Mouse (Mus musculus) retina, postnatal 7 days (tissue): Measurements from ENCODE around the gene Git2.

Experiments
- DNase-seq: peaks from one replicate; pipeline ENCODE4 v3.0.0-alpha.2; 2012; ENCODE audit warnings: low read depth, low spot score

Gene Git2

DNA sequence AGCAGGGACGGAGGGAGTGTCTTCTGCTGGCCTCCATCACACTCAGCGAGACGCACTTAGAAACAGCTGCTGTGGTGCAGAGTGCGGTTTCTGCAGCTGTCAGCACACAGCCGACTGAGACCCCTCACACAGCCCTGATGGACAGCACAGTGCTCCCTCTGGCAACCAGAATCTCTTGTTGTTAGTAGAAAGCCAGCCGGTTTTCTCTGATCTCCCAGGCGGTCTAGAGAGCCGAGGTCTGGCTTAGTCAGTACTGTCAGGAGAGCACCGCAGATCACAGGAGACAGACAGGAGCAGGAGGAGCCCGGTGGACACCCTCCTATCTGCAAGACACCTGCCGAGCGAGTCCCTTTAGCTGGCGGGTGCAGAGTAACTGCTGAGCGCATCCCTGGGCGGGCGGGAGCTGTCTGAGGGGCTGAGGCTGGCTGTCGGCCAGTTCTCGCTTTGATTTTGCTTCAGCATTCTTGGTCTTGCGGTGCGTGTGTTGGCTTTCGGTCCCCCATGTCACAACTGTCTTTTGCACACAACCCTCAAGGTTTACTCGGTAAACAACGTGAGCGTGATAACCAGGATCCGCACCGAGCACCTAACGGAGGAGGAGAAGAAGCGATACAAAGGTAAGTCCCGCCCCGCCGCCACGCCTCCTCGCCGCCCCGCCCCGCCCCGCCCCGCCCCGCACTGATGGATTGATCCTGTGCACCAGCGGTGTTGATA, 21.1 kb upstream of the Git2 start:
- DNase-seq, result no peak

DNA sequence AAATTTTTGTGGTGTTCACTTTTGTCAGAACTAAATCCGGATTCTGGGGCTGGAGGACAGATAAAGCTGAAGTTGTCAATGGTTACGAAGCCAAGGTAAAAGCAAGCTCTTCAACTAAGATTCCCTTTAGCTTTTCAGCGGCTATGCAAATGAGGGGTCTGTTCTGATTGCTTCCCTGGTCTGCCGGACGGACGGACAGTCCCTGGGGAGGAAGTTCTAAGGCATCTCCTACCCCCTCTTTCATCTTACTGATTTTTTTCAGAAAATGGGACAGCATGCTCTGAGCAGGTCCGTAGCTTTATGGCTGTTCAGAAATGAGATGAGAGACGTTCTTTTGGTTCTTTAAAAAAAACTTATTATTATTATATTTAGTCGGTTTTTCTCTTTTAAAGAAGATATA, 20.3 kb upstream of the Git2 start:
- DNase-seq, result no peak

- no peak for DNase-seq
Measured at GRCm38 (mm10) chr5:114795231-114795630, 19.9 kb upstream of the Git2 start.

DNA sequence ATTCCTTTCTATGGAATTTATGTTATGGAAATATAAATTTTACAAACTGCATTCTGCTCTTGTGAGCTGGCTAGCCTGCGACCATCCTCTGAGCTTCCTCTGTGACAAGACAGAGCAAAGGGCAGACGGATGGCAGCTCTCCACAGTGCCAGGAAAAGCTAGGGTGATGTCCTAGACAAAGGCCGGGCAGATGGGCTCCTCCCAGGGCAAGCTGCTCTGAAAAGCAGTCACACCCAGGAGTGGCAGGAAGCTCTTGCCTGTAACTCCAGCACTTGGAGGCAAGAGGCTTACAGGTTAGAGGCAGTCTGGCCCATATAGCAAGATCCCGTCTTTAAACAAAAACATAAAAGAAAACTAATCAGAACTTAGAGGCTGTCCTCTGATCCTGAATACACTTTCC, 19.3 kb upstream of the Git2 start:
- DNase-seq, result no peak

GRCm38 (mm10) chr5:114793317-114793716, 18.0 kb upstream of the Git2 start:
- no peak for DNase-seq

GRCm38 (mm10) chr5:114785196-114785595, 9.9 kb upstream of the Git2 start:
- DNase-seq, result no peak

- no peak for DNase-seq
Measured at GRCm38 (mm10) chr5:114784622-114785165, 9.4 kb upstream of the Git2 start.

DNA sequence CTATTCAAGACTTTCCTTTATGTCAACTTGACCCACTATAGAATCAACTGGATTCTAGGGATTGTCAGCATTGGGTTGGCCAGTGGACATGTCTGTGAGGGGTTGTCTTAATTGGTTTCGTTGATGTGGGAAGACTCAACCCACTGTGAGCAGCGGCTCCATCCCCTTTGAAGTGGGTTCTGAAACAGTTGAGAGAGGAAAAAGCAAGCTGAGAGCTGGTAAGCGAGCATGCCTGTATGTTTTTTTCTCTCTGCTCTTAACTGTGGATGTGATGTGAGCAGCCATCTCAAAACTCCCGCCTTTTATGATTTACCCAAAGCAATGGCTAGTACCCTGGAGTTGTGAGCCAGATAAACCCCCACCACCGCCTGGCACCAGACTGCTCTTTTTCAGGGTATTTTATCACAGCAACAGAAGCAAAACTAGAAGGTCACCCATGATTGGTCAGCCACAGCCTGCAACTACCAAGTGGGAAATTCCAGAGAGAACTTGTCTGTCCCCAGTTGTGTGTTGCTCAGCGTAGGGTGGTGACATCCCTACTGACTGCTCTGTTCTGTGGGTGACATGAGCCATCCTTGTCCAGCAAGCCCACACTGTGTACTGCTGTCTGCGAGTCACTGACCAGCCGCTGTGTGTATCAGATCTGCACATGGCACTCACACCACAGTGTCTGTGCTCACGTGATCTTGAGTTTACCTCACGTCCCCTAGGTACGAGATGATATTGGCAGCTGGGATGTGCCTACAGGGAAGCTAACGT, 8.3 kb upstream of the Git2 start:
- no peak for DNase-seq

DNA sequence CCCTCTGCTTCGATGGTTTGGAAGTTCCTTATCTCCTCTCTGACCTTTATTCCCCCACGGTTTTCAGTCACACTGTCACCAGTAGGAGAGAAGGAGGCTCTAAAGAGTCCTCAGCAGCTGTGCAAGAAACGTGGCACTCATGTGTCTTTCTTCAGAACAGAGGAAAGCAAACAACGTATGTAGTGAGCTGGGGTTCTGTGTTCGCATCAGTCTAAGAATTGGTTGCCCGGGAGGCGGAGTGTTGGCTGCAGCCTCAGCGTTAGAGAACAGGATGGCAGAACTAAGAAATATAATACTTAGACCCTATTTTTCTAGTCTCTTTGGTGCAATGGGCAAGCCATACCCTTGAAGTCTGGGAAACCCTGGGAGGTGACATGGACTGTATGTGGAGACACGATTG, 7.7 kb upstream of the Git2 start:
- no peak for DNase-seq

- no peak for DNase-seq
Measured at GRCm38 (mm10) chr5:114780912-114781311, 5.6 kb upstream of the Git2 start.

DNA sequence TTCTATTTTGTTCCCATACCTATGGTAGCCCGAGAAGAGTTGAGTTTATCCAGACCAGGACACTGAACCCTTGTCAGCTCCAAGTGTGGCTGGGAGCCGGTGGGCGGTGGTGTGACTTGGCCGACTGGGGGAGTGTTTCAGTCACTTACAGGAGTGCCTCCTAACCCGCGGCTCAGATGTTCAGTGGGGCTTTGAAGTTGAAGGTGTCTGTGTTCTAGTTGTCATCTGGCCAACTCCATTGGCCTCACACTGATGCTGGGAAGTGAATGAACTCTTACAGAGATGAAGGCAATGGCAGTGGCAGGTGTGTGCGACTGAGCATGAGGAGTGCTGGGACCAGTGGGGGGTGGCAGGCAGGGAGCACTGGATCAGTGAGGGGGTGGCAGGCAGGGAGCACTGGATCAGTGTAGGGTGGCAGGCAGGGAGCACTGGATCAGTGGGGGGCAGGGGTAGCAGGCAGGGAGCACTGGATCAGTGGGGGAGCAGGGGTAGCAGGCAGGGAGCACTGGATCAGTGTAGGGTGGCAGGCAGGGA, 4.7 kb upstream of the Git2 start:
- DNase-seq, result no peak

- no peak for DNase-seq
Measured at GRCm38 (mm10) chr5:114776174-114776573, 857 bp upstream of the Git2 start.

DNA sequence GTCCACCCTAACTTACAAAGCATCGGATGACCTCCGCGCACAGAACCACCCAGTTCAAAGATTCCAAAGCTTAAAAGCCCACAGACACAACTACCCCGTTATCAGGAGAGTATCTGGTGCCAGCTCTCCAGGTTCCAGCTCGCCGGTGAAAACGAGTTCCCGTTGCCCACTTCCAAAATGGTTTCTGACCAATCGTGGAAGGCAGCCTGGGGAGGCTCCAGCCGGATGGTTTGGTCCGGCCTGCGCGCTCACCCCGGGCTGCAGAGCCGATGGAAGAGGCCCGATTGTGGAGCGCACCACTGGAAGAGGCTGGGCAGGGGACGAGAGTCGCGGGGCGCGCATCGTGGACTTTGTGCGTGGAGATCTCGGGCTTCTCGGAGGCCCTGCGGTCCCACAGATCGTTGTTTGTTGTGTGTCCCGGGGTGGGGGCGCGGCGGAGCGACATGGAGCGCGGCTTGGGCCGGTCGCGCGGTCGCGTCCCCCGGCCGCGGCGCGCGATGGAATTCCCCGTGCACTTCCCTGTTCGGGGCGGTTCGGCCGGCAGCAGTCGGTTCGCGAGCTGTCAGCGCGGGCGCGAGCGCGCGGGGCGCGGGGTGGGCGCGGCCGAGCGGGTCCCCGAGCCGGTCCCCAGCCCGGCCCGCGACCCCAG, 790 bp downstream of the Git2 start, which contains the start of gene Ankrd13a:
TSS of gene Ankrd13a (plus strand) at position 275 of the 649 bp plus-strand sequence.
- peak; percentile 88 for DNase-seq

DNA sequence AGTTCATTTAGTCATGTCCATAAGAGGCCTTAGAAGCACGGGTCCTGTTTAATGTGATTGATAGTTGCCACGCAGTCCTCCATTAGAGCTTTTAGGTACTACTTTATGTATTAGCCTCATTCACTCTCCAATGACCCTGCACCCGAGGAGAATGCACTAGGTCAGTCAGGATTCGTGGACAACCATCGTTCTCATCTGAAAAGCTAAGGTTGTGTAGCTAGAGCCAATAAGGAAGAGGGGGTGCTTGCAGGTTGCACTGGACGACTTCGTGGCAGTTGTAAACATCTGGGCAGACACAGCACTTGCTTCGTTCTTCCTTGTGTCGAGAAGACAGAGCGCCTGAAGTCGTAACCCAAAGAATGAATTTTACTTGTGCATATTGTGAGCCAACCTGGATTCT, 1.5 kb downstream of the Git2 start:
- DNase-seq, result no peak

GRCm38 (mm10) chr5:114773211-114773710, 2.1 kb downstream of the Git2 start:
- DNase-seq, result peak; percentile 96

DNA sequence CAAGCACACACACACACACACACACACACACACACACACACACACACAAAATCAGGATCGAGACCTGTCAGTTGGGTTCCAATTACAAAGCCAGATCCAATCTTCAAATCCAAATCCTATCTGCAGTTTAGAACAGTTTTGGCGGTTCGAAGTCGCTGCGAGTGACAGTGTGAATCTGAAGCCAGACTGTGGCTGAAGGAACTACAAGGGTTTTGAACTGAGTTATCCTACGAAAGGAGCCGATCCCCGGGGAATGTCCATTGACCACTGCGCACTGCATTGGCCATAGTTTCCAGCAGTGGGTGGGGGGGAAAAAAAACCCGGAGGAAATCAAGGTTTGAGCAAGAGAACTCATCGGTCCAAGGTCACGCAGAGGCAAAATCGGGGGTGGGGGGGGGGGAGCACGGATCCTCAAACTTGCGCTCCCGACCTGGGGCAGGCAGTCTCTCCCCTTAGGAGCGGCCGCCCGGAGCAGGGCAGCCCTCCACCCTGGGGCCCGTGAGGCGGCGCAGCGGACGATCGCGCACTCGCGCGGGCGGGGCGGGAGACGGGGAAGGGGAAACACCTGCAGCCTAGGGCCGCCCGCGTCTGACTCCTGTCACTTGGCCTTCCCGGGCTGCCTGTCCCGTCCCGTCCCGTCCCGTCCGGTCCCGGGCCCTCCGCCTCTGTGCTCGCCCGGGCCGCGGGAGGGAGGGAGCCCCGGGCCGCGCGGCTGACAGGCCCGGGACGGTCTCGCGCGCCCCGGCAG, 2.7 kb downstream of the Git2 start:
- no peak for DNase-seq

DNA sequence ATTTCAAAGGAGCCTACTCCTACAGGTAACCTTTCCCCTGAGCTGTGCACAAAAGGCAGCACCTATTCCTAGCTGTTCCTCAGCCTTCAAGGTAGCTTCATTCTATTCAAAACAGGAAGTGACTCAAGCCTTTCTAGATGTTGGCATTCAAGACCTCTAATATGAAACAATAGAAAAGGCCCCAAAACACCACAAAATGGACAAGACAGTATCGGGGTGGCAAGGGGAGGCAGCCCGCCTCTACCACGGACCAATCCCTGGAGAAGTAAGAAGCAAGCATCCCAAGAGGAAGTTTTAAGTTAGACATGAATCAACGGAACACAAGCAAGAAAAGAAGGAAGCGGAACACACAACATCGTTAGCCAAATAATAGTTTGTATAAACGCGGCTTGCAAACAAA, 3.5 kb downstream of the Git2 start:
- no peak for DNase-seq

GRCm38 (mm10) chr5:114769786-114770185, 5.5 kb downstream of the Git2 start:
- DNase-seq, result no peak

DNA sequence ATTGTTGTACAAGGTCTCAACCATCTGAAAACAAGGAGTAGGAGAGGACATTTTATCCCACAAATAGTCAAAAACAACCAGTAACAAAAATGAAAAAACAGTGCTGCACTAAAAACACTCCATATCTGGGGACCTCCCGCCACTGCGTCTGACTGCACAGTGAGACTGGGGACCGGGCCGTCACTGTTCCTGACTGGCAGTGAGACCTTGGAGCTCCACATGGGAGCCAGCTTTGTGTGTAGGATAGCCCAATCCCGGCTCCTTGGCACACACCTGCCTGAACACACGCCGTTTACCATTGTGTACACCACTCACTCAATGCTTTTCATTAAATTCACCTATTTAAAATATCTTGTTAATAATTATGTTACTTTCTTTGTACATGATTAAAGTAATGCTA, 8.1 kb downstream of the Git2 start:
- no peak for DNase-seq

- DNase-seq, result no peak
Measured at GRCm38 (mm10) chr5:114766686-114767085, 8.6 kb downstream of the Git2 start.
